Comparison of ENCODE assay signal across 8 mouse cellular contexts in the genomic region with DNA sequence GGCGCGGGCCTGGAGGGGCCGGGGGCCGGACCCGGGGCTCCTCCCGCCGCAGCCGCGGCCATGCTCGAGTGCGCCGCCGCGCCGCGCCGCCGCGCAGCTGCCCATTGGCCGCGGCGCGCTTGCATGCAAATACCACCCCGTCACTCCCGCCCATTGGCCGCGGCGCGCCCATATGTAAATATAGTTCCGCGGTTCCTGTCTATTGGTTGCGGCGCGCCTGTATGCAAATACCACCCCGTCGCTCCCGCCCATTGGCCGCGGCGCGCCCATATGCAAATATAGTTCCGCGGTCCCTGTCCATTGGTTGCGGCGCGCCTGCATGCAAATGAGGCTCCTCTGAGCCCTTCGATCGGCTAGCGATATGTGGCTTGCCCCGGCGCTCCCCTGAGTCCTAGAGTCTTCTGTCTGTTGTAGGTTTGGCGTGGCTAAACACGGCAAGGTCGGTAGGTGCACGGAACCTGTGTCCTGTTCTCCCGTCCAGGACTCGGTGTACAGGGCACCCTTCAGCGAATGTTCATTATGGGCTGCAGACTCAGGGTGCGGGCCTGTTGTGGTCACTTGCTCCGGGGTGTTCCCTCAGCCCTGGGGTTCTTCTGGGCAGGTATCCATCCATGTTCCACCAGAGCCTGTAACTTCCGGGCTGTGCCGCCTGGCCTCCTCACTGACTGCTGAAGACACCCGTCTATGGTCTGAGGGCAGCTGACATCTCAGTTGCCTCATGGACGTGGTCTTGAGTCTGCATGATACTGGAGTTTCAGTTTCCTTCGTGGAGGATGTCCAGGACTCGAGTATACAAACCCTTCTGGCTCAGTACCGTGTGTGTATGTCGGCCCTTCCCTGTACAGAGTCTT. TPM values are rescaled to one million over a fixed set of nuclear protein-coding genes. Genes with fewer than 3 reads are reported as not detected.
DNase-seq lines count a peak whose midpoint lies in the region; ATAC-seq and TF ChIP-seq lines count a peak whose summit lies in the region.

A gene (minus strand): TSS at position 103 of the 851 bp plus-strand sequence.

- H3K36me3 ChIP-seq in kidney, embryonic 14.5 days (ENCODE audit: control insufficient read depth, insufficient read depth, low read length), result peaks cover 14% of the 10 kb centered on the region; the same call in 1 of the 2 replicates
- 0 out of 2 replicates have a peak, but pooled peaks cover 10% of the 10 kb centered on the region for H3K36me3 ChIP-seq in limb, embryonic 15.5 days

- peaks cover 29% of the 10 kb centered on the region for H3K4me1 ChIP-seq in bone marrow macrophage, adult 2 months (ENCODE audit: control insufficient read depth, insufficient read depth, low read length)
- no peaks in the 10 kb centered on the region for H3K4me1 ChIP-seq in embryonic fibroblast, embryonic 13.5 days (ENCODE audit: control insufficient read depth, insufficient read depth, low read length)
- H3K4me1 ChIP-seq in kidney, embryonic 14.5 days (ENCODE audit: control insufficient read depth, insufficient read depth, low read length), result peaks cover 20% of the 10 kb centered on the region; the same call in 1 of the 2 replicates
- peaks cover 31% of the 10 kb centered on the region for H3K4me1 ChIP-seq in limb, embryonic 15.5 days

- ATAC-seq in kidney, embryonic 14.5 days (ENCODE audit: low FRiP score, low TSS enrichment), result peak; percentile 93
- peak; percentile 94 for ATAC-seq in limb, embryonic 15.5 days (ENCODE audit: insufficient number of reproducible peaks, low FRiP score, low TSS enrichment, low read depth)

- TF ChIP-seq CTCF in bone marrow macrophage, adult 2 months (IDR thresholded peaks at IDR 0.05; ENCODE audit: low read depth, low read length), result no peak
- no peak for TF ChIP-seq CTCF in embryonic fibroblast, embryonic 13.5 days (IDR thresholded peaks at IDR 0.05; ENCODE audit: borderline replicate concordance, insufficient read depth, low read length)

- H3K4me2 ChIP-seq in kidney, embryonic 14.5 days (replicated peaks; ENCODE audit: low read depth, low read length), result peak within 1 kb of the TSS; percentile 82
- H3K4me2 ChIP-seq in limb, embryonic 15.5 days, result peak within 1 kb of the TSS; percentile 86

- WGBS in kidney, embryonic 14.5 days, result 10% methylated on average over 47 of the region's 68 CpGs
- WGBS in limb, embryonic 15.5 days, result 6% methylated on average over 67 of the region's 68 CpGs

- no peak within 1 kb of the TSS for H3K27ac ChIP-seq in bone marrow macrophage, adult 2 months (ENCODE audit: insufficient read depth, low read depth, low read length)
- no peak within 1 kb of the TSS for H3K27ac ChIP-seq in embryonic fibroblast, embryonic 13.5 days (ENCODE audit: insufficient read depth, low read length)
- H3K27ac ChIP-seq in kidney, embryonic 14.5 days (ENCODE audit: low read depth, low read length), result 0 out of 2 replicates have a peak within 1 kb of the TSS, but pooled peaks have one; percentile 10
- peak within 1 kb of the TSS; percentile 54 for H3K27ac ChIP-seq in limb, embryonic 15.5 days

- no peak for TF ChIP-seq POLR2A in bone marrow macrophage, adult 2 months (IDR thresholded peaks at IDR 0.05; ENCODE audit: borderline replicate concordance, low read depth, low read length)
- peak; percentile 37; the same call in 1 of the 2 replicates for TF ChIP-seq POLR2A in embryonic fibroblast, embryonic 13.5 days (IDR thresholded peaks at IDR 0.05; ENCODE audit: low read depth, low read length)

- peak; percentile 98 for DNase-seq in A20 (ENCODE audit: low read depth, low spot score)
- DNase-seq in heart, adult 9 months (ENCODE audit: low spot score in 2 of 2), result peak; percentile 94 to 96
- DNase-seq in monocyte, adult 2 months (ENCODE audit: low read depth in 1 of 2, low spot score in 2 of 2), result peak; percentile 83 to 85
- peak; percentile 94 to 96 for DNase-seq in spleen, postnatal 36 days (ENCODE audit: low spot score in 2 of 2)

- no peaks in the 10 kb centered on the region for H3K9me3 ChIP-seq in kidney, embryonic 14.5 days (ENCODE audit: control insufficient read depth, low read length)
- no peaks in the 10 kb centered on the region for H3K9me3 ChIP-seq in limb, embryonic 15.5 days

- peak within 1 kb of the TSS; percentile 72 for H3K4me3 ChIP-seq in bone marrow macrophage, adult 2 months (ENCODE audit: insufficient read depth, low read length)
- H3K4me3 ChIP-seq in embryonic fibroblast, embryonic 13.5 days (ENCODE audit: insufficient read depth, low read length), result peak within 1 kb of the TSS; percentile 49
- H3K4me3 ChIP-seq in kidney, embryonic 14.5 days (ENCODE audit: low read length), result peak within 1 kb of the TSS; percentile 76
- H3K4me3 ChIP-seq in limb, embryonic 15.5 days, result peak within 1 kb of the TSS; percentile 86

- peak within 1 kb of the TSS; percentile 89 for H3K9ac ChIP-seq in kidney, embryonic 14.5 days (ENCODE audit: low read depth, low read length)
- peak within 1 kb of the TSS; percentile 91 for H3K9ac ChIP-seq in limb, embryonic 15.5 days

- H3K27me3 ChIP-seq in kidney, embryonic 14.5 days (ENCODE audit: control insufficient read depth, insufficient read depth, low read length), result no peaks in the 10 kb centered on the region
- 0 out of 2 replicates have a peak, but pooled peaks cover 3% of the 10 kb centered on the region for H3K27me3 ChIP-seq in limb, embryonic 15.5 days

RNA-seq across cellular contexts. Expression of the gene that starts here (rescaled TPM):
- polyA plus RNA-seq in bone marrow macrophage, adult 2 months (2012; ENCODE audit: insufficient read depth, insufficient read length, missing spikeins), result 10.3 and 11.1 TPM in 2 replicates
- polyA plus RNA-seq in embryonic fibroblast, embryonic 13.5 days (2011; ENCODE audit: insufficient read length, low read depth, missing spikeins), result 12.5 and 13.4 TPM in 2 replicates
- 13.3 and 21.1 TPM in 2 replicates for polyA plus RNA-seq in kidney, embryonic 14.5 days (2014; fragmentation: Nextera tagmentation; extraction: Ambion mirVana)
- polyA plus RNA-seq in limb, embryonic 15.5 days (2015; fragmentation: Nextera tagmentation; extraction: Ambion mirVana), result 9.3 and 12.5 TPM in 2 replicates

Comparison
In these comparisons a context has a peak if more than half of its experiments do, and no peak if none do; other contexts are left out.
1. H3K27ac ChIP-seq: peak in kidney, embryonic 14.5 days (single experiment) and limb, embryonic 15.5 days (single experiment); none in bone marrow macrophage, adult 2 months (single experiment) and embryonic fibroblast, embryonic 13.5 days (single experiment).
2. Peak in every context shown above with its lines, with median percentiles within 50 percentile points of each other: DNase-seq and H3K4me3 ChIP-seq.